Mouse (Mus musculus) lung, postnatal 10 days (tissue): ENCODE data around the gene Mcat.
A peak's percentile ranks its signal among the peaks of the same experiment; 100 is the strongest.

Experiments
- DNase-seq: peaks from one replicate; pipeline ENCODE4 v3.0.0; 2021

Gene Mcat

GRCm38 (mm10) chr15:83574731-83575351 is 11.3 kb upstream of the Mcat start:
- DNase-seq: peak; percentile 64

GRCm38 (mm10) chr15:83573606-83574005 is 10.0 kb upstream of the Mcat start:
- DNase-seq: no peak

- DNase-seq: no peak
Observed at GRCm38 (mm10) chr15:83572132-83572531, 8.5 kb upstream of the Mcat start.

- DNase-seq: no peak
Observed at GRCm38 (mm10) chr15:83571636-83572035, 8.0 kb upstream of the Mcat start.

- DNase-seq: no peak
Observed at GRCm38 (mm10) chr15:83570641-83571040, 7.1 kb upstream of the Mcat start.

GRCm38 (mm10) chr15:83569682-83570081 is 6.1 kb upstream of the Mcat start:
- DNase-seq: no peak

GRCm38 (mm10) chr15:83568544-83568943 is 5.0 kb upstream of the Mcat start:
- DNase-seq: no peak

- DNase-seq: no peak
Observed at GRCm38 (mm10) chr15:83567728-83568127, 4.1 kb upstream of the Mcat start.

GRCm38 (mm10) chr15:83566006-83566405 is 2.4 kb upstream of the Mcat start:
- DNase-seq: no peak

- DNase-seq: peak; percentile 36
Observed at GRCm38 (mm10) chr15:83565434-83565833, 1.8 kb upstream of the Mcat start.

- DNase-seq: peak; percentile 75
Observed at GRCm38 (mm10) chr15:83563857-83564651, 467 bp upstream of the Mcat start.

GRCm38 (mm10) chr15:83562626-83563270 is 839 bp downstream of the Mcat start:
- peak; percentile 96 for DNase-seq

GRCm38 (mm10) chr15:83560941-83561477 is 2.6 kb downstream of the Mcat start:
- no peak for DNase-seq

GRCm38 (mm10) chr15:83555161-83555974 is 8.2 kb downstream of the Mcat start:
- peak; percentile 93 for DNase-seq

- no peak for DNase-seq
Observed at GRCm38 (mm10) chr15:83553831-83554230, 9.8 kb downstream of the Mcat start.

- no peak for DNase-seq
Observed at GRCm38 (mm10) chr15:83550137-83550536, 13.4 kb downstream of the Mcat start.

- DNase-seq: no peak
Observed at GRCm38 (mm10) chr15:83547144-83547543, 16.4 kb downstream of the Mcat start.

GRCm38 (mm10) chr15:83546029-83546428 is 17.6 kb downstream of the Mcat start:
- DNase-seq: no peak

GRCm38 (mm10) chr15:83541647-83542287 is 21.8 kb downstream of the Mcat start:
- DNase-seq: peak; percentile 21

- peak; percentile 84 for DNase-seq
Observed at GRCm38 (mm10) chr15:83539905-83540304, 23.7 kb downstream of the Mcat start.

GRCm38 (mm10) chr15:83538855-83539254 is 24.7 kb downstream of the Mcat start:
- DNase-seq: no peak

- no peak for DNase-seq
Observed at GRCm38 (mm10) chr15:83535890-83536231, 27.7 kb downstream of the Mcat start.
